Mouse (Mus musculus) C2C12 (cell line): Measurements from ENCODE around the gene Tmem158.

Source experiments
- CTCF ChIP-seq: IDR thresholded peaks from one replicate; pipeline ENCODE4 v1.5.1; 2011; ENCODE audit not compliant: control insufficient read depth, insufficient read depth, insufficient read length
- MYOD1 ChIP-seq: IDR thresholded peaks from one replicate; pipeline ENCODE4 v1.6.1; 2011; ENCODE audit warnings: low read depth; ENCODE audit not compliant: control insufficient read depth, insufficient read length

DNA sequence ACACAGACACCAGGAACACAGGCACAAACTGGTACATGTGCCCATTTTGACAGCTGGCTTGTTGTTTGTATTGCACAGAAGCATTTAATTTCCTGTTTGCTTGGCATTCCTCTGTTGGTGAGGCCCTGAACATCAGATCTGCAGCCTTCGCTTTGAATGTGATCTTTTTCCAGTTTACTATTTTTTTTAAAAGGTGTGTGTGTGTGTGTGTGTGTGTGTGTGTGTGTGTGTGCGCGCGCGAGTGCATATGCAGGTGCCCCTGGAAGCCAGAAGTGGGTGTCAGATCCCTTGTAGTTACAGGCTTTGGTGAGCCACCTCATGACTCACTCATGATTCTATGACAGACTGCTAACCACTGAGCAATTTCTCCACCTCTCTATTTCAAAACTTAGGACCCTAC is 20.3 kb downstream of the Tmem158 start:
- TF ChIP-seq CTCF: no peak
- no peak for TF ChIP-seq MYOD1
